Mouse (Mus musculus) heart, adult 2 months (tissue): ENCODE measurements at regions not wholly inside any gene's neighbourhood (a gene's known extent, or its start where the extent isn't known, plus 50 kb on each side); places are given as distances from the start of the nearest gene placed in this dataset.
A peak's percentile ranks its signal among the peaks of the same experiment; 100 is the strongest.

Experiments
- DNase-seq, 2 experiments: peaks; one replicate each; pipeline ENCODE4 v3.0.0; 2021
- H3K27ac ChIP-seq: fragments of 200-600 bp; 2 replicates; pipeline ENCODE4 v1.8.1; 2022
- H3K27me3 ChIP-seq: fragments of 200-500 bp; 2 replicates; pipeline ENCODE4 v1.6.1; 2012; ENCODE audit warnings: mild to moderate bottlenecking, low read length, inconsistent platforms, mixed read lengths; ENCODE audit not compliant: control insufficient read depth, insufficient read depth
- H3K36me3 ChIP-seq: fragments of 200-500 bp; 2 replicates; pipeline ENCODE4 v1.6.1; 2012; ENCODE audit warnings: low read length, inconsistent platforms; ENCODE audit not compliant: control insufficient read depth, insufficient read depth
- H3K4me1 ChIP-seq: fragments of 200-500 bp; 2 replicates; pipeline ENCODE4 v1.6.1; 2011; ENCODE audit warnings: low read length; ENCODE audit not compliant: control insufficient read depth, insufficient read depth
- H3K4me3 ChIP-seq: fragments of 200-600 bp; 2 replicates; pipeline ENCODE4 v1.8.1; 2022
- H3K79me2 ChIP-seq: fragments of 200-500 bp; replicated peaks from 2 replicates; pipeline ENCODE4 v1.6.1; 2012; ENCODE audit warnings: mild to moderate bottlenecking, inconsistent platforms, low read length, moderate library complexity, mixed read lengths; ENCODE audit not compliant: control insufficient read depth, insufficient read depth
- H3K9ac ChIP-seq: fragments of 200-500 bp; 2 replicates; pipeline ENCODE4 v1.6.1; 2012; ENCODE audit warnings: low read depth, mild to moderate bottlenecking, control low read depth, inconsistent platforms, low read length, mixed read lengths
- CTCF ChIP-seq: fragments of 200-600 bp; IDR thresholded peaks from 2 replicates; pipeline ENCODE4 v1.8.1; 2022; ENCODE audit warnings: antibody characterized with exemption, mild to moderate bottlenecking, moderate library complexity
- EP300 ChIP-seq: fragments of 200-500 bp; IDR thresholded peaks from 2 replicates; pipeline ENCODE4 v1.6.1; 2011; ENCODE audit warnings: low read depth, low read length, control low read depth; ENCODE audit not compliant: insufficient read depth
- POLR2A ChIP-seq: fragments of 200-500 bp; IDR thresholded peaks from 2 replicates; pipeline ENCODE4 v1.6.1; 2011; ENCODE audit warnings: mild to moderate bottlenecking, low read depth, low read length, control low read depth; ENCODE audit not compliant: insufficient read depth
- WGBS: fragments of 180-500 bp; shearing (Covaris S2); methylation state at CpG from one replicate; pipeline ENCODE4 v1.1.7; 2018; 5-methylcytosine and 5-hydroxymethylcytosine counted together
- intact Hi-C: fragments of 180-260 bp; cut with DNase I; formaldehyde crosslinking; loops from one replicate; pipeline ENCODE4 v1.15.1; 2025

- Histone ChIP-seq H3K27me3 (no peaks in the 10 kb centered on the region), H3K4me1 (peaks cover 1% of the 10 kb centered on the region; the same call in 1 of the 2 replicates), H3K36me3 (no peaks in the 10 kb centered on the region), H3K27ac (no peak overlapping the region), H3K79me2 (no peaks in the 10 kb centered on the region), H3K9ac (no peak overlapping the region), H3K4me3 (no peak overlapping the region)
- no peak for TF ChIP-seq CTCF
- no peak for TF ChIP-seq EP300
- TF ChIP-seq POLR2A, result no peak
- DNase-seq, result no peak
- WGBS, result 51% methylated on average over 7 of the region's 7 CpGs
- intact Hi-C loops, result no loop called here
Observed at GRCm38 (mm10) chr15:87091048-87091777, 452.9 kb upstream of the Fam19a5 start.

GRCm38 (mm10) chr15:87097206-87097605, 446.9 kb upstream of the Fam19a5 start:
- peaks cover 1% of the 10 kb centered on the region; the same call in 1 of the 2 replicates for H3K4me1 ChIP-seq
- TF ChIP-seq POLR2A (no peak), EP300 (no peak), CTCF (no peak)
- H3K27me3 ChIP-seq, result no peaks in the 10 kb centered on the region
- DNase-seq, result no peak
- WGBS, result 69% methylated on average over 4 of the region's 4 CpGs
- no peak overlapping the region for H3K9ac ChIP-seq
- H3K4me3 ChIP-seq, result no peak overlapping the region
- no peaks in the 10 kb centered on the region for H3K36me3 ChIP-seq
- no peaks in the 10 kb centered on the region for H3K79me2 ChIP-seq
- H3K27ac ChIP-seq, result no peak overlapping the region
- intact Hi-C loops, result no loop called here

- H3K27ac ChIP-seq, result no peak overlapping the region
- 57% methylated on average over 4 of the region's 4 CpGs for WGBS
- no peak overlapping the region for H3K9ac ChIP-seq
- no peak overlapping the region for H3K4me3 ChIP-seq
- DNase-seq, result peak in 1 of 2 experiments; percentile 24
- TF ChIP-seq POLR2A (no peak), EP300 (no peak), CTCF (no peak)
- no peaks in the 10 kb centered on the region for H3K36me3 ChIP-seq
- H3K79me2 ChIP-seq, result no peaks in the 10 kb centered on the region
- no peaks in the 10 kb centered on the region for H3K27me3 ChIP-seq
- H3K4me1 ChIP-seq, result no peaks in the 10 kb centered on the region
- intact Hi-C loops, result loop anchor here (5.0 kb wide), 1 partner anchor 129 kb away; no protein-coding TSS in a partner anchor
Observed at GRCm38 (mm10) chr15:87101146-87101545, 443.0 kb upstream of the Fam19a5 start.

GRCm38 (mm10) chr15:87102211-87102610, 441.9 kb upstream of the Fam19a5 start:
- Histone ChIP-seq H3K36me3 (no peaks in the 10 kb centered on the region), H3K4me3 (no peak overlapping the region), H3K79me2 (no peaks in the 10 kb centered on the region), H3K27ac (no peak overlapping the region), H3K27me3 (no peaks in the 10 kb centered on the region), H3K9ac (no peak overlapping the region), H3K4me1 (no peaks in the 10 kb centered on the region)
- DNase-seq, result no peak
- WGBS, result 62% methylated on average over 4 of the region's 4 CpGs
- TF ChIP-seq EP300 (no peak), CTCF (no peak), POLR2A (no peak)
- intact Hi-C loops, result loop anchor here (5.0 kb wide), 1 partner anchor 130 kb away; no protein-coding TSS in a partner anchor

GRCm38 (mm10) chr15:87105951-87106350, 438.1 kb upstream of the Fam19a5 start:
- Histone ChIP-seq H3K4me1 (peaks cover 1% of the 10 kb centered on the region; the same call in 1 of the 2 replicates), H3K36me3 (no peaks in the 10 kb centered on the region), H3K79me2 (no peaks in the 10 kb centered on the region), H3K4me3 (no peak overlapping the region), H3K27ac (no peak overlapping the region), H3K9ac (no peak overlapping the region), H3K27me3 (no peaks in the 10 kb centered on the region)
- WGBS, result 86% methylated on average over 8 of the region's 8 CpGs
- DNase-seq, result no peak
- no peak for TF ChIP-seq POLR2A
- no peak for TF ChIP-seq EP300
- TF ChIP-seq CTCF, result no peak
- intact Hi-C loops, result no loop called here

GRCm38 (mm10) chr15:87107701-87108100, 436.4 kb upstream of the Fam19a5 start:
- H3K4me1 ChIP-seq, result peaks cover 1% of the 10 kb centered on the region; the same call in 1 of the 2 replicates
- H3K27me3 ChIP-seq, result no peaks in the 10 kb centered on the region
- peak; percentile 58 to 79 for DNase-seq
- H3K4me3 ChIP-seq, result no peak overlapping the region
- intact Hi-C loops, result no loop called here
- 38% methylated on average over 4 of the region's 4 CpGs for WGBS
- no peak overlapping the region for H3K9ac ChIP-seq
- H3K36me3 ChIP-seq, result no peaks in the 10 kb centered on the region
- TF ChIP-seq EP300 (peak; percentile 76), POLR2A (no peak)
- H3K27ac ChIP-seq, result peak overlapping the region; percentile 61
- H3K79me2 ChIP-seq, result no peaks in the 10 kb centered on the region
